Mouse (Mus musculus) cortical plate, adult 2 months (tissue): ENCODE results near the gene Rnft2.

ENCODE experiments used
- CTCF ChIP-seq: fragments of 200-500 bp; IDR thresholded peaks from 2 replicates; pipeline ENCODE4 v1.5.1; 2011; ENCODE audit warnings: mild to moderate bottlenecking, control low read depth, low read length; ENCODE audit not compliant: insufficient read depth; ENCODE audit errors: extremely low read depth
- POLR2A ChIP-seq: fragments of 200-500 bp; IDR thresholded peaks from 2 replicates; pipeline ENCODE4 v1.6.1; 2011; ENCODE audit warnings: mild to moderate bottlenecking, low read length, control low read depth; ENCODE audit not compliant: insufficient read depth; ENCODE audit errors: extremely low read depth

DNA sequence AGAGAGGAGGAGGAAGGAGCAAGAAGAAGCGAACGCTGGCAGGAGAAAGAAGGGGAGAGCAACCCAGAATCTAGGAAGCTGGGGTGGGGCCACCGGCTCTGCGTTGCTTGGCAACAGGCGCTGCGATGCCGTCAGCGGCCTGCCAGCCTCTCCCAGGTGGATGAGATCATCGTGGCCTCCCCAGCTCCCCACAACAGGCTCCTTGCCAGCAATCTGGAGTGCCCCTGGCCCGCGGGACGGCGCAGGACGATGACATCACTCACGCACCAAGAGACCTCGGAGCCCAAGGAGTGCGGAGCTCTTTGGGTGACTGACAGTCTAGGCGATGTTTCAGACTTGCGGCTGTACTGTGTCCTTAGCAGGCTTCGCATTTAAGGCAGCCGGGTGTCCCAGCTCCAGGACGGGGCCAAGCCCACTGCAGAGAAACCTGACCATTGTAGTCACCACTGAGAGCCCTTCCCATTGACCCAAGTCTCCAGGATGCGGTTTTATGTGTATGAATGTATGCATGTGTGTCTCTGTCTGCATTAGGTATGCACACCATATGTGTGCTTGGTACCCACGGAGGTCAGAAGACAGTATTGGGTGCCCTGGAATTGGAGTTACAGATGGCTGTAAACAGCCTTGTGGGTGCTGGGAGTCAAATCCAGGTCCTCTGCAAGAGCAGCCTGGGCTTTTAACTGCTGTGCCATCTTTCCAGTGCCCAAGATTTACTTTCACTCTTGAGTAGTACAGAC, 30.3 kb downstream of the Rnft2 start:
- no peak for TF ChIP-seq CTCF
- no peak for TF ChIP-seq POLR2A
